Mouse (Mus musculus) midbrain, embryonic 15.5 days (tissue): ENCODE data around the gene Tbrg4. TPM values are rescaled to one million over a fixed set of nuclear protein-coding genes. Genes with fewer than 3 reads are reported as not detected.

Experiments used
- ATAC-seq: fragments of 200-750 bp; cut with Nextera tagmentation; replicated peaks from 2 replicates; pipeline ENCODE4 v1.8.0; 2017; ENCODE audit warnings: moderate TSS enrichment
- H3K27ac ChIP-seq: fragments of 300-500 bp; sonication (generic); 2 replicates; pipeline ENCODE4 v1.5.1; 2015; ENCODE audit warnings: mild to moderate bottlenecking, inconsistent platforms
- H3K27me3 ChIP-seq: fragments of 300-500 bp; sonication (generic); replicated peaks from 2 replicates; pipeline ENCODE4 v1.6.1; 2015; ENCODE audit warnings: inconsistent platforms
- H3K36me3 ChIP-seq: fragments of 300-500 bp; sonication (generic); replicated peaks from 2 replicates; pipeline ENCODE4 v1.6.1; 2015; ENCODE audit warnings: inconsistent platforms
- H3K4me1 ChIP-seq: fragments of 300-500 bp; sonication (generic); 2 replicates; pipeline ENCODE4 v1.6.1; 2015; ENCODE audit warnings: inconsistent platforms
- H3K4me2 ChIP-seq: fragments of 300-500 bp; sonication (generic); 2 replicates; pipeline ENCODE4 v1.6.1; 2015; ENCODE audit warnings: inconsistent platforms, mild to moderate bottlenecking, moderate library complexity
- H3K4me3 ChIP-seq: fragments of 300-500 bp; sonication (generic); 2 replicates; pipeline ENCODE4 v1.5.1; 2015; ENCODE audit warnings: mild to moderate bottlenecking, inconsistent platforms
- H3K9ac ChIP-seq: fragments of 300-500 bp; sonication (generic); 2 replicates; pipeline ENCODE4 v1.6.1; 2015; ENCODE audit warnings: mild to moderate bottlenecking, inconsistent platforms
- H3K9me3 ChIP-seq: fragments of 300-500 bp; sonication (generic); 2 replicates; pipeline ENCODE4 v1.6.1; 2016; ENCODE audit warnings: inconsistent platforms
- WGBS: fragments of 180-500 bp; shearing (Covaris S2); methylation state at CpG from one replicate; pipeline ENCODE4 v1.1.7; 2015; ENCODE audit warnings: mixed read lengths; 5-methylcytosine and 5-hydroxymethylcytosine counted together
- polyA plus RNA-seq: library from polyadenylated mRNA; unstranded; fragments of >200 nt; fragmentation: Nextera tagmentation; extraction: Ambion mirVana; gene quantifications from 2 replicates; pipeline ENCODE4 v1.2.1, GENCODE M21; 2015

Tbrg4 gene
- polyA plus RNA-seq, 1 experiment from 2014 or later = 33.3 TPM

DNA sequence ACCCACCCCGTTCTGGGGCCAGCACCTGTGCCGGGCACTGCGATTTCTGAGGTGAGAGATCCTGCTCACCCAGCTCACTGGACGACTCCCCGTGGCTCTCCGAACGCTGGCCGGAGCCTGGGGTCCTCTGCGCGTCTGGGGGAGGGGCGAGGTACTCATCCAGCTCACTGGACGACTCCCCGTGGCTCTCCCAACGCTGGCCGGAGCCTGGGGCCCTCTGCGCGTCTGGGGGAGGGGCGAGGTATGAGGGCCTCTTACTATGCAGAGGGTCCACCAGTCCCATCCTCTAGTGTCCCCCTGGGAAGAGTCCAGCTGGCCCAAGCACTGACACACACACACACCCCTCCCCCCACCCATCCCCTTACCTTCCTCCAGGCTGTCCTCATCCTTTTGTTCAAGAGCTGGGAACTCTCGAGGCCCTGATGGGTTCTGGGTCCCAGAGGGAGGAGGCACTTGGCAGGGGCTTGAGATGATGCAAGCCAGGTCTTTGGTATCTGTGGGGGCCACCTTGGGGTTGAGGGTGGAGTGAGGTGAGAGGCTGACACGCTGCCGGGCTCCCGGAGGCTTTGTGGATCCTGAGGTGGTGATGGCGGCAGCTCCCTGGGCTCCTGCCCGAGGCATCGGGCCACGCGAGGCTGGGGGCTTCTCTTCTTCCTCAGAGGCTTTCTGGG lies 26.7 kb downstream of the Tbrg4 start:
- H3K4me1 ChIP-seq = peaks cover 66% of the 10 kb centered on the region
- peak overlapping the region; percentile 41 for H3K9ac ChIP-seq
- H3K36me3 ChIP-seq = peaks cover 6% of the 10 kb centered on the region; the same call in 1 of the 2 replicates
- no peaks in the 10 kb centered on the region for H3K9me3 ChIP-seq
- H3K4me3 ChIP-seq = peak overlapping the region; percentile 25
- no peaks in the 10 kb centered on the region for H3K27me3 ChIP-seq
- ATAC-seq = peak; percentile 21
- peak overlapping the region; percentile 78 for H3K27ac ChIP-seq
- H3K4me2 ChIP-seq = peak overlapping the region; percentile 49
- WGBS = 5% methylated on average over 27 of the region's 27 CpGs

DNA sequence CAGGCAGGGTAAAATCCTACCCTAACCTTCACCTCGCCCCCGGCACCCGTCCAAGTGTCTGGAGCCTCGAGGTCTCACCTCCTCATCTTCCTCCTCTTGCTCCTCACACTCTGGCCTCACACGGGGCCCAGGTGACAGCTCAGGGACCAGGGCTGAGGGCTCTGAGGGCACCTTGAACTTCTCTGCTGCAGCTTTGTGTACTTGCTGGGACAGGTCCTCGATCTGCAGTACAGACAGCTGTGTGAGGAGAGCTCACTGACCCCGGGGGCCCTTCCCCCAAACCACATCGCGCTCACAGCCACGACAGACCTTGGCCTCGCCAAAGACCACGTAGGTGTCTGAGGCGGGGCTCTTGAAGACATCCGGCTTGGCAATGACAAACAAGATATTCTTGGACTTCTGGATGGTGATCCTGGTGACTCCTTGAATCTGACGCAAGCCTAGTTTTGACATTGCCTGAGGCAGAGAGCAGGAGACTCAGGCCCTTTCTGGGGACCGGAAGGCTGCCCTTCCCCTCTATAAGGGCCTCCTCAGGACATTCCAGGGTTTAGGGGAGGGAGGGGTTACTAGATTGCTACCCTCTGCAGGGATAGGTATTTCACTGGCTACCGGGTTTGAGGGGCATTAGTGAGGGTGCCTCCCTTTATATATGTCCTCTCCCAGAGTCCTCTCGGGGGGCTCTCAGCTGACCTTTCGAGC lies 27.5 kb downstream of the Tbrg4 start:
- WGBS = 56% methylated on average over 19 of the region's 19 CpGs
- ATAC-seq = peak; percentile 5
- H3K9me3 ChIP-seq = no peaks in the 10 kb centered on the region
- H3K4me2 ChIP-seq = peak overlapping the region; percentile 49
- H3K4me3 ChIP-seq = peak overlapping the region; percentile 25; the same call in 1 of the 2 replicates
- peak overlapping the region; percentile 41 for H3K9ac ChIP-seq
- peaks cover 58% of the 10 kb centered on the region for H3K4me1 ChIP-seq
- H3K36me3 ChIP-seq = peaks cover 6% of the 10 kb centered on the region; the same call in 1 of the 2 replicates
- H3K27me3 ChIP-seq = no peaks in the 10 kb centered on the region
- peak overlapping the region; percentile 78 for H3K27ac ChIP-seq

DNA sequence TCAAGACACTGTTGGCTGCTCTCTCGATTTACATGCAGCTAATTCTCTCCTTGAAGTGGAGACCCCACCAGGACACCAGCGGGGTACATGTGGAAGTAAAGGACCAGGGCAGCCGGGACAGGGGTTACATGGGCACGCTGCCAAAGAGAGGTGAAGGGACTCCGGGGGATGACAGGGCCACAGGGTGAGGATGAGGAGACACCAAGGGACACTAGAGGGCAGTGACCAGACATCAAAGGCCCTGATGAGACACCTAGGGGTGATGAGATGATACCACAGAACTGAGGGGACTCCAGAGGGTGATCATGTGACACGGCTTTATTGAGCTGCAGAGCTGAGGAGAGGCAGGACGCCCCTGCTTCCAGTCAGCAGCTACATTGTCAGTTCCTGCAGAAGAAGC lies 28.3 kb downstream of the Tbrg4 start:
- H3K9me3 ChIP-seq = no peaks in the 10 kb centered on the region
- H3K27me3 ChIP-seq = no peaks in the 10 kb centered on the region
- peaks cover 50% of the 10 kb centered on the region for H3K4me1 ChIP-seq
- peaks cover 13% of the 10 kb centered on the region for H3K36me3 ChIP-seq
- ATAC-seq = no peak
- no peak overlapping the region for H3K4me2 ChIP-seq
- WGBS = 73% methylated on average over 7 of the region's 7 CpGs
- H3K27ac ChIP-seq = peak overlapping the region; percentile 78
- H3K4me3 ChIP-seq = no peak overlapping the region
- H3K9ac ChIP-seq = no peak overlapping the region; the same call in 1 of the 2 replicates

DNA sequence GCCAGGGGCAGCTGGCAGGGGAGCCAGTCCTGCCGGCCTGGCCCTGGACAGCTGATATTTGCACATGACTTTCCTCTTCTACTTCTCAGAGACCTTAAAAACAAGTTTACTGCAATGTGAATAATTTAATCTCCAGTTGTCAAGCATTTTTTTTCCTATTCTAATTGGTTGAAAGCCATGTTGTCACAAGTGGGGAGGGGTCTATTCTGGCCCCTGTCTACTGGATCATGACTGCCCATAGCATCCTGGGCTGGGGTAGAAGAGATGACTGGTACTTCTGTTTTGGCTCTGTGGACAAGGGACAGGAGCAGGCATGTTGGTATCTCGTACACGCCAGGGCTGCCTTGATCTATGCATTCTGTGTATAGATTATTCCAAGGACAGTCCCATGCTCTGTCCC lies 29.3 kb downstream of the Tbrg4 start:
- Histone ChIP-seq H3K9ac (no peak overlapping the region), H3K27ac (0 out of 2 replicates have a peak overlapping the region, but pooled peaks have one; percentile 18), H3K36me3 (peaks cover 10% of the 10 kb centered on the region), H3K4me1 (peaks cover 41% of the 10 kb centered on the region), H3K4me2 (no peak overlapping the region), H3K4me3 (no peak overlapping the region), H3K9me3 (no peaks in the 10 kb centered on the region), H3K27me3 (no peaks in the 10 kb centered on the region)
- WGBS = 74% methylated on average over 3 of the region's 3 CpGs
- ATAC-seq = no peak

DNA sequence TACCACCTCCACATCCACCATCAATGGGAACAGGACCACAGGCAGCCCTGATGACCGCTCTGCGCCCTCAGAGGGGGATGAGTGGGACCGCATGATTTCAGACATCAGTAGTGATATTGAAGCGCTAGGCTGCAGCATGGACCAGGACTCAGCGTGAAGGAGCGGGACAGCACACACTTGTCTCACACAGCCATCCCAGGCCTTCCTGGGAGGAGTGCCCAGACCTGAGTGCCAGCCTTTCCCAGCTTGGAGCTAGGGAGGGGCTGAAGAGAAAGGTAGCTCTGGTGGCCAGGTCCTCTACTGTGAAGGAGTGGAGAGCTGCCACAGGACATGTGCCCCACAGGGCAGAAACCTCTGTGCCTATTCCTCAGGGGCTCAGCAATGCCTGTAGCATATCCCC lies 29.7 kb downstream of the Tbrg4 start:
- Histone ChIP-seq H3K36me3 (peaks cover 8% of the 10 kb centered on the region), H3K4me3 (no peak overlapping the region), H3K9me3 (no peaks in the 10 kb centered on the region), H3K9ac (no peak overlapping the region), H3K27me3 (no peaks in the 10 kb centered on the region), H3K4me1 (peaks cover 37% of the 10 kb centered on the region), H3K27ac (peak overlapping the region; percentile 26; the same call in 1 of the 2 replicates), H3K4me2 (no peak overlapping the region)
- WGBS = 99% methylated on average over 6 of the region's 6 CpGs
- ATAC-seq = no peak

DNA sequence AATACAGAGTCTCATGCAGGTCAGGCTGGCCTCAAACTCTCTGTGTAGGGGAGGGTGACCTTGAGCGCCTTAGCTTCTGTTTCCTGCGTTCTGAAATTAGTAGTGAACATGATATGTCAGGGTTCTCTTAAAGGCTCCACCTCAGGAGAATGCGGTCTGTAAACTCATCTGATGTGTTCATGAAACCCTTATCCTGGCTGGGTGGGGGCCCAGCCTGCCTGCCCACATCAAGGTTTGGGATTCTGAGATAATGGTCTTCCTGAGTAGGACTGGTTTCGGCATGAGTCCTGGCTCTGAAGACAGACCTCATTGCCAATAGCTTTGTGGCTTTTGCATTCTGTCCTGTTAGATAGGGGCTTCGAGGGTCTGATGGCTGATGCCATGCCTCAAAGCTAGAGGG lies 30.5 kb downstream of the Tbrg4 start:
- WGBS = 95% methylated on average over 5 of the region's 5 CpGs
- Histone ChIP-seq H3K4me1 (peaks cover 29% of the 10 kb centered on the region), H3K4me3 (no peak overlapping the region), H3K36me3 (peaks cover 8% of the 10 kb centered on the region), H3K27ac (no peak overlapping the region), H3K4me2 (no peak overlapping the region), H3K9ac (no peak overlapping the region), H3K27me3 (no peaks in the 10 kb centered on the region), H3K9me3 (no peaks in the 10 kb centered on the region)
- ATAC-seq = no peak

DNA sequence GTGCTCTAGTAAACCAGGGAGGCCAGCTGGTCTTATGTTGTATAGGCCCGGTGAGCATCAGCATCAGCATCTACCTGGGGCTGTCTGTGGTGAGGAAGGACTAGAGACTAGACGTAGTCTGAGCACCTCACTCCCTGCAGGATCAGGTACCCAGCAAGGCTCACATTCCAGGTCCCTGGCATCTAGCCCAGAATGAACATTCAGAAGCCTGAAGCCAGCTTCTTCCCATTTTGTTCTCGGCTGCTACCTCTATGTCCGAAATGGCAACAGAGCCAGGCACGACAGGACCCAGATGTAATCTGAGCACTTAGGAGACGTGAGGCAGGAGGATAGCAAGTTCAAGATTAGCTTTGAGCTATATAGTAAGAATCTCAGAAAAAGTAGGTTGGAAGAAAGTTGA lies 31.0 kb downstream of the Tbrg4 start:
- Histone ChIP-seq H3K4me1 (peaks cover 24% of the 10 kb centered on the region), H3K9ac (no peak overlapping the region), H3K4me2 (no peak overlapping the region), H3K36me3 (peaks cover 8% of the 10 kb centered on the region), H3K9me3 (no peaks in the 10 kb centered on the region), H3K4me3 (no peak overlapping the region), H3K27me3 (no peaks in the 10 kb centered on the region), H3K27ac (no peak overlapping the region)
- WGBS = 86% methylated on average over 6 of the region's 6 CpGs
- no peak for ATAC-seq

DNA sequence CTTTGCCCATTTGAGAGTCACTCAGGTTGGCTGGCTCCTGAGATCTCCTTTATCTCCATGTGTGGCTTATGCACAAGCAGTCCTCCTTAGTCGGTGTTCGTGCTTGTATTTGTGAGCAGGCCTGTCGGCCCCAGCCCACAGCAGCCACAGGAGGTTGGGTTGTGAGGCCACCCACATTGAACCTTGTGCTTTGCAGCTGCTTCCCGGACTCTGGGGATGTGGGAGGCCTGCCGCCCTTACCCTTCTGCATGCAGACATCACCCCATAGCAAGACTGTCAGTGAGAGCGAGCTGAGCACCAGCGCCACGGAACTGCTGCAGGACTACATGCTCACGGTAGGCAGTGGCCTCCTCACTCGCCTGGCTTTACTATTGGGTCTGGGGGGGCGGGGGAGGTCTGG lies 32.5 kb downstream of the Tbrg4 start:
- no peaks in the 10 kb centered on the region for H3K9me3 ChIP-seq
- H3K9ac ChIP-seq = no peak overlapping the region
- H3K4me1 ChIP-seq = peaks cover 9% of the 10 kb centered on the region
- peaks cover 8% of the 10 kb centered on the region for H3K36me3 ChIP-seq
- no peak overlapping the region for H3K4me3 ChIP-seq
- no peak overlapping the region for H3K27ac ChIP-seq
- no peak for ATAC-seq
- 69% methylated on average over 11 of the region's 11 CpGs for WGBS
- no peak overlapping the region for H3K4me2 ChIP-seq
- no peaks in the 10 kb centered on the region for H3K27me3 ChIP-seq

DNA sequence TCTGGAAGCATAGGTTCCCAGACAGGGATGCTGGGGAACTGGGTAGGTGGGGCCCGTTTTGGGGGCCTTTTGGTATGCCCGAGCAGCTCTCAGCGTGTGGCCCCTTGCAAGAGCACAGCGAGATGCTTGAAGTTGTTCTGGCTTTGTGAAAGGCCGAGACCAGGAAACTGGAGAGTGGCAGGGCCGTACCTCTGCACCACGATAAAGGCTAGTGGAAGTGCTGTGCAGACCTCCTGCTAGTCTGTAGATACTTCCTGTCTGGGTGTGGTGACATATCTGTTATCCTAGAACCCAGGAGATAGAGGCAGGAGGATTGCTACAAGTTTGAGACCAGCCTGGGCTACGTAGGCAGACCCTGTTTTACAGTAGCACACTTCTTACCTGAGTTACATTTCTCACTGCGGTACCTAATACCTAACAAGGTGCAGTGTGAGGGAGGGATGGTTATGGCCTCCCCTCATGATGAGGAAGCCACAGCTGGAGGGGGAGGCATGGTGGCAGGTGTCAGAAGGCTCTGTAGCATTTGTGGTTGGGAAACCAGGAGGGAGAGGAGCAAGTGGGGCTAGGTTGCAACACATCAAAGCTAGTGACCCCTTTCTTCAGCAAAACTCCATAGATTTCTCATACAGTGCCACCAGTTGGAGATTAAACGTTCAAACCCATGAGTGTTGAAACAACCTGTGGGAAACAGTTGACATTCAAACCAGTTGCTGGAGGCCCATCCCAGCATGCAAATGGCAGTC lies 34.8 kb downstream of the Tbrg4 start:
- 83% methylated on average over 10 of the region's 10 CpGs for WGBS
- no peaks in the 10 kb centered on the region for H3K4me1 ChIP-seq
- no peak overlapping the region for H3K4me2 ChIP-seq
- ATAC-seq = no peak
- H3K27ac ChIP-seq = no peak overlapping the region
- H3K36me3 ChIP-seq = peaks cover 8% of the 10 kb centered on the region
- H3K4me3 ChIP-seq = no peak overlapping the region
- H3K9me3 ChIP-seq = no peaks in the 10 kb centered on the region
- no peak overlapping the region for H3K9ac ChIP-seq
- H3K27me3 ChIP-seq = no peaks in the 10 kb centered on the region

DNA sequence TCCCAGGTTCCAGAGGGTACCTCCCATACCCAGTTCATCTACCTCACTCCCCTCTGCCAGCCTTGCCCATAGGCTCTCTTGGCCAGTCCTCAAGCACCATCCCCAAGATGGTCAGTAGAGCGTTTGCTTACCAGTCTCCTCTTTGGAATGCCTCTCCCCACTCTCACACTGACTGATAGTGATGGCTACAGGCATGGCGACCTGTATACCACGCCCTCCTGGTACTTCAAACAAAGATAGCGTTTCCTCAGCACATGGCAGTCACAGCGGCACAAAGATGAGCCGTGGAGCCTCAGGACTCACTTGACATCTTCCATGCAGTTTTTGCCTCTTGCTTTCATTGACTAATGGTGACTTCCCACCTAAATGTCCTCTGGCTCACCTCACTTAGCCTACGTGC lies 36.0 kb downstream of the Tbrg4 start:
- no peaks in the 10 kb centered on the region for H3K27me3 ChIP-seq
- H3K9me3 ChIP-seq = no peaks in the 10 kb centered on the region
- no peak overlapping the region for H3K4me3 ChIP-seq
- ATAC-seq = no peak
- peaks cover 8% of the 10 kb centered on the region for H3K36me3 ChIP-seq
- no peak overlapping the region for H3K4me2 ChIP-seq
- 93% methylated on average over 7 of the region's 7 CpGs for WGBS
- no peak overlapping the region for H3K27ac ChIP-seq
- no peak overlapping the region for H3K9ac ChIP-seq
- H3K4me1 ChIP-seq = no peaks in the 10 kb centered on the region

DNA sequence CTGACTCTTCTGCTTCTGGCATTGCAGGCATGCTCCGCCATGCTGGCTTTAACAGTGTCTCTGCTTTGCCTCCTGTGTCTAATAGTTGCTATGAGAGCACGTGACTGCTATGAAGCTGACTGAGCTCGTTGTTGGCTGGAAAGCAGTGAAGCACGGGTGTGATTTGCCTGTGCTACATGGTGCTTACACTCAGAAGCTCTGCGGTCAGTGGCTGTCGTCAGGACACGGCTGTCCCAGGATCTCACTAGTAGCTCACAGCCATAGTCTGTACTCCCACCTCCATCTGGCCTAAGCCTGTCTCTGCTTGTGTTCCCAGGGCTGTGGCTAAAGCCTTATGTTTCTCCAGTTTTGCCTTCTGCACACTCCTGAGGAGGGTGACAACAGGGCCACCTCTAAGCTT lies 37.6 kb downstream of the Tbrg4 start:
- ATAC-seq = no peak
- peaks cover 8% of the 10 kb centered on the region for H3K36me3 ChIP-seq
- H3K27ac ChIP-seq = no peak overlapping the region
- H3K9me3 ChIP-seq = no peaks in the 10 kb centered on the region
- no peak overlapping the region for H3K4me2 ChIP-seq
- H3K4me1 ChIP-seq = no peaks in the 10 kb centered on the region
- 93% methylated on average over 7 of the region's 7 CpGs for WGBS
- no peak overlapping the region for H3K4me3 ChIP-seq
- no peaks in the 10 kb centered on the region for H3K27me3 ChIP-seq
- H3K9ac ChIP-seq = no peak overlapping the region

DNA sequence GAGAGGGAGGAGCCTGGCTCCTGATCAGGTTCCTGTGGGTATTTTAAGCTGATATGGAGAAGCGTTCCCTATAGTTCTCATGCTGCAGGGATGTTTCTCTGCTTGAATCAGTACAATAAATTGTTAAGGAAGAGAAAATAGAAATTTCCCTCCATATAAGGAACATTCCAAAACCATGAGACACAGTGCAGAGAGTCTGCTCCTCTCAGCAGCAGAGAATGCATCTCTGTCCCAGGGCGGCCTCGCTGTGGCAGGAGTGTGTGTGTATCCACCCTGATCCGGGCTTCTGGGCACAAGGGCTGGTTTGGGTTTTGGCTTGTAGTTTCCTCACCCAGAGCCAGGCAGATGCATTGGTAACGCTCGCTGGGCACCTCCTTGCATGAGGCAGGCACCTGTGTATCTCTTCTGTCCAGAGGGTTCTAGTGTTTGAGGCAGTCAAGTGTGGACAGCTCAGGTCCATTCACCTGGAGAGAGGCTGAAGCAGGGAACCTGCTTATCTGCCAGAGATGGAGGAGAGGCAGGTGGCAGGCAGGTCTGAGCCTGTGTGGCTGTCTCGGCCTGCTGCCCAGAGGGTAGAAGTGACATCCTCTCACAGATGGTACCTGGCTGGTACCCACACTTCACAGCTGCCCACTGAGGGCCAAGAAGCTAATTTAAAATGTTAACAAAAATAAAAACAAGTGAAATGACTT lies 38.5 kb downstream of the Tbrg4 start:
- H3K27me3 ChIP-seq = no peaks in the 10 kb centered on the region
- no peak overlapping the region for H3K9ac ChIP-seq
- H3K4me2 ChIP-seq = no peak overlapping the region
- no peaks in the 10 kb centered on the region; the same call in 1 of the 2 replicates for H3K36me3 ChIP-seq
- no peaks in the 10 kb centered on the region for H3K4me1 ChIP-seq
- no peak overlapping the region for H3K27ac ChIP-seq
- H3K4me3 ChIP-seq = no peak overlapping the region
- no peak for ATAC-seq
- no peaks in the 10 kb centered on the region for H3K9me3 ChIP-seq
- 96% methylated on average over 7 of the region's 7 CpGs for WGBS
